Mouse (Mus musculus) adrenal gland, adult 18-20 months (tissue): ENCODE data around the gene Tepsin. TPM values are rescaled to one million over a fixed set of nuclear protein-coding genes. Genes with fewer than 3 reads are reported as not detected.

Experiments
- microRNA-seq, 2 experiments: library from miRNA; unstranded; fragments of <30 nt; microRNA quantifications; one replicate each; pipeline ENCODE4 v1.2.0; 2021; ENCODE audit warnings: borderline number of aligned reads in 2 of 2
- total RNA-seq, 2 experiments: library from RNA; stranded (reverse); gene quantifications; 1 replicate in 1 of 2; 2 replicates in 1 of 2; pipeline ENCODE4 v1.2.3; 2021

Tepsin gene
- total RNA-seq, 2 experiments from 2014 or later, result 12.3 to 15.4 TPM

Small RNA genes lying within 50 kb of the gene (microRNA-seq; reads per million reads assigned to microRNA genes)
- gene Gm25948, result 0 to 0.95 reads per million in 2 experiments

Other genes starting within 250 kb of the Tepsin start
- gene Chmp6, start 185.3 kb downstream of the Tepsin start, total RNA-seq, result 10 to 100 TPM; 32.3 to 33.3 TPM
- 10 to 100 TPM; 16.5 to 31.7 TPM for gene Baiap2, start 156.0 kb downstream of the Tepsin start, total RNA-seq
- gene Aatk, start 51.6 kb downstream of the Tepsin start, total RNA-seq, result 10 to 100 TPM; 10.3 to 22.0 TPM
- 10 to 100 TPM; 11.7 to 90.0 TPM for gene Cep131, start 11.9 kb downstream of the Tepsin start, total RNA-seq
- 10 to 100 TPM; 54.9 to 62.9 TPM for gene Ndufaf8, start 197 bp upstream of the Tepsin start, total RNA-seq
- gene Slc38a10, start 52.6 kb upstream of the Tepsin start, total RNA-seq, result 100 to 1,000 TPM; 147 to 177 TPM
- gene Bahcc1, start 134.2 kb upstream of the Tepsin start, total RNA-seq, result 1 to 10 TPM; 7.8 to 8.9 TPM
- gene Actg1, start 249.8 kb upstream of the Tepsin start, total RNA-seq, result 1,000 to 10,000 TPM in 1 of 2 experiments, 100 to 1,000 TPM in 1; 972 to 2,157 TPM